Mouse (Mus musculus) left cerebral cortex, postnatal 36 days (tissue): ENCODE data around the gene Itga9. TPM values are rescaled to one million over a fixed set of nuclear protein-coding genes. Genes with fewer than 3 reads are reported as not detected.

ENCODE experiments used
- DNase-seq, 2 experiments: peaks; one replicate each; pipeline ENCODE4 v3.0.0; 2021 to 2022; ENCODE audit warnings: low spot score in 2 of 2, mixed read lengths in 1 of 2
- intact Hi-C: fragments of 180-260 bp; cut with DNase I; formaldehyde crosslinking; loops from one replicate; pipeline ENCODE4 v1.15.1; 2025
- total RNA-seq, 2 experiments: library from RNA; stranded (reverse); gene quantifications; 2 replicates each; pipeline ENCODE4 v1.2.3; 2021

The Itga9 gene
- total RNA-seq, 2 experiments from 2014 or later, result 5.5 to 9.3 TPM

DNA sequence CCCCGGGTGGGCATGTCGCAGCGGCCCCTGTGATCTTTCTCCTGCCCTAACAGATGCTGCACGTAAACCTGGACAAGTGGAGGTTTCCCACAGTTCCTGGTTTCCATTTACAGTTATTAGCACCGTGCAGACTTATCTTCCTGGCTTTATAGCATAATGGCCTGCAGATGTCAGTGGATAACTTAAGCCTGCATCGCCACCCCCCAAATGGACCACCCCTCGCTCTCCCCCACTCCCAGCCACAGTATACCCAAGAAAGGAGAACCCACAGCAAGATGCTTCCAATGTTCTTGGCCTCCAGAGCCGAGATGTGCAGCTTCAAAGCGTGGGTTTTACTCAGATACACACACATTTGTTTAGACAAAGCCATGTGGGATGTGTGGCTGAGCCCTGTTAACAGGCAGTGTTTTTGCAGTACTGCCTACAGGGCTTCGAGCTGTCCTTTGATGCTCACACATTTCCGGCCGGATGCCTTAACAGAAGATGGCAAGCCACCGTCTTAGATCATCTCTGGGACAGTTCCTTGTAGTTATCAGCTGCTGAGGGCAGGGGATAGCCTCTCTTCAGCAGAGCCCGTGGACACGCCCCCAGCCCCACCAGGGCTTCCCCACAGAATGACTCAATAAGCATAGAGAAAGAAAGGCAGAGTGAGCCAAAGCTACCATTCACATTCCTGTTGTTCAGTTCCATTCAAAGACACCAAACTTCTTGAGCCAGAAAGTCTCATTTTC, 71.7 kb downstream of the Itga9 start:
- no peak for DNase-seq
- intact Hi-C loops, result loop anchor here (5.0 kb wide), 1 partner anchor 66 kb away; no protein-coding TSS in a partner anchor

DNA sequence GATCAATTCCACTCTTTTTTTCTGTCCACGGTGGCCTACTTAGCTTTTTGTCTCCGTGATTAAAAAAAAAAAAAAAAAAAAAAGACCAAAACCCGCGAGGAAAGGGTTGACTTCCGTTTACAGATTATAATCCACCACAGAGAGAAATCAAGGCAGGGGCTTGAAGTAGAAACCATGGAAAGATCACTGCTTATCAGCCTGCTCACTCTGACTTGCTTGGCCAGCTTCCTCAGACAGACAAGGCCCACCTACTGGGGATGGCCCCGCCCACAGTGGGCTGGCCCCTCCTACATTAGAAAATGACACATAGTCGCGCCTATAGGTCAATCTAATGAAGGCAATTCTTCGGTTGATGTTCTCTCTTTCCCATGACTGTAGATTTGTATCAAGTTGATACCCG, 72.3 kb downstream of the Itga9 start:
- intact Hi-C loops, result loop anchor here (5.0 kb wide), 1 partner anchor 66 kb away; no protein-coding TSS in a partner anchor
- DNase-seq, result no peak

DNA sequence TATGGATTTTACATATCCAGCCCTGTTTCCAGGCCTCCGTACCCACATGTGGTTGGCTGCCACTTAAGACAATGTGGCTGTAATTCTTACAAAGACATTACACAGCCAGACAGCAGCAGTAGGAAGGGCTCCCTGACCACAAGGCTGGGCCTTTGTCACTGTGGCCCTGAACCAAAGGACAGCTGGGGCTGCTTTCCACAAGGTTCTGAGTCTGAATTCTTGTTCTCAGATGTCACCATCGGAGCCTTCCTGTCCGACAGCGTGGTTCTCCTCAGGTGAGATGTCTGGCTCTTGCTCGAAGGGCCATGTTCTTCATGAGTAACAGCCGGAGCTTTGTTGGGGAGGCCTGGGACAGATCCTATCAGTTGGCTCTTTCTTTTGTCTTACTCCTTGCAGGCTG, 75.0 kb downstream of the Itga9 start:
- intact Hi-C loops, result no loop called here
- DNase-seq, result no peak

DNA sequence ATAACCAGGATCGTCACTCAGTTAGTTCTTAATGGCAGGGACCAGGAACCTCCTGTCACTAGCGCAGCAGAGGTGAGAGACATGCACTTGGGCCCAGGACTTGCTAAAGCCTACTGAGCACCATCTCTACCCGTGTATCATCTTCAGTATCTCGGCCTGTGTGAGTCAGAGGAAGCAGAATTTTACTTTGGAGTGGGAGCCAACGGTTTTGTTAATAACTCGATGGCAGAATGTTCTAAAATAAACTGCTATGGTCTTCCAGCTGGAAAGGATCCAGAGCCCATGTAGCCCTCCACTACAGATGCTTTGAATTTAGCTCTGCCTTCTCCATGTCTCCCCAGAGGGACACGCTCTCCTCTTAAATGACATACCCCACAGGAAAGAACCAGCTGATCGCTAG, 75.7 kb downstream of the Itga9 start:
- no peak for DNase-seq

DNA sequence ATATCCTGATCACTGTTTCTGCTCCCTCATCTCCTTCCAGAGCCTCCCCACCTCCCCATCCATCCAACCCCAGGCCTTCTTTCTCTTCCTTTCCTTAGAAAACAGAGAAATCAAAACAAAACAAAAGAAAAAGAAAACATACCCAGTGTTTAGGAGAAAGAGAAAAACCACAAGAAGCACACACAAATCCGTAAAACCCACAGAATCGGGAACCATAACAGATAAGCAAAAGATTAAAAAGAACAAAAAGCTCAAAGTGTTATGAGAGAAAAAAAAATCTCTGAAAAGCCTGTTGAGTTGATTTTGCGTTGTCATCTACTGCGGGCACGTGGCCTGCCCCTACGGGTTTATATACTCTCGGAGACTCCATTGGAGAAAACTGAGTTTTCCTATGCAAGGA, 77.0 kb downstream of the Itga9 start:
- intact Hi-C loops, result no loop called here
- no peak for DNase-seq

More for the DNA sequence above, 75.7 kb downstream of the Itga9 start:
- intact Hi-C loops, result no loop called here

DNA sequence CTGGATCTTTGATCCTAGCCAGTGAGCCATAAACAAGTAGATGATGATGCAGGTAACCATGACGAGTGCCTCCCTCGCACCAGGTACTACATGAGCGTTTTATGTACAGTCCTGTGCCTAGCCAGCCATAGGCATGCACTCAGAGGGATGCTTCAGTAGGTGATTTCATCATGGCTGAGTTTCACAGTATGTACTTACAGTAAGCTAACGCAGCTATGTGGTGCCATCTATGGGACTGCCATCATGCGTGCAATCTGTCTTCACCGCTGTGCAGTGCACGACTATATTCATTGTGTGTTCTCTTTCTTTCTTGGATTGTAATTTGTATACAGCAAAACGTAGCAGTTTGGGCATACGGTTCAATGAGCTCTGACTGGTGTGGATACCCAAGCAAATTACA, 77.9 kb downstream of the Itga9 start:
- no peak for DNase-seq
- intact Hi-C loops, result no loop called here

DNA sequence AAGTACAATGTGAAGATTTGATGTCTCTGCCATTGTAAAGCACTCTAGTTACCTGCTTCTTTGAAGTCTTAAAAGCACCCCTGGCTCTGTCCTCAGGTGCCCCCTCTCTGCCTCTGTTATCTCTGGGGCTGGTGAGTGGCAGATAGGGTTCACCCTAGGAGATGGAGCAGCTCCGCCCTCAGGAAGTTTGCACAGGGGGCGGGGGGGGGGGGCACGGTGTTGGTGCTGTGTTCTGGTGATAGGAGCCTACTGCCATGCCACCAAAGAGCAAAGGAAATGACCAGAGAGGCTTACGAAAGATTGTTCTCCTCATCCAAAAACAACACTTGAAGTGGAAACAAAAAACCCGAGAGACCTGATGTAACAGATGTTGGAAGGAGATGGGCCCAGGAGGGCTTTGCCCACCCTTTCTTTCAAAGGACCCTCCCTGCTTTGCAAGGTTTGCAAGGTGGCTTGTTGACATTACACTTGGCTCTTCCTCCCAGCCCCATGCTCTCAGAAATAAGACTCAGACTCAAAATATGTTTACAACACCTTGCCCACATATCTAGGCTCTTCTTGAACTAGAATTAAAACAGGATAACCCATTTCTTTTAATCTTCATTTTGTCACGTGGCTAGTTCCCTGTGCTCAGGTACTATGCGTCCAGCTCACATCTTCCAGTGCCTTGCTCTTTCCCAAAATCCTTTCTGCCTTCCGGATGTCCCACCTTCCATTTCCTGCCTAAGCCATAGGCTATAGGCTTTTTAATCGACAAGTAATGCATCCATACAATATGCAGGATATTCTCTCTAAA, 79.9 kb downstream of the Itga9 start:
- intact Hi-C loops, result no loop called here

GRCm38 (mm10) chr9:118688248-118688647, 81.8 kb downstream of the Itga9 start:
- DNase-seq, result no peak
- intact Hi-C loops, result no loop called here

More for the DNA sequence above, 79.9 kb downstream of the Itga9 start:
- no peak for DNase-seq

GRCm38 (mm10) chr9:118688921-118689451, 82.5 kb downstream of the Itga9 start:
- no peak for DNase-seq
- intact Hi-C loops, result no loop called here

GRCm38 (mm10) chr9:118693256-118693655, 86.8 kb downstream of the Itga9 start:
- peak; percentile 53 to 63 for DNase-seq
- intact Hi-C loops, result no loop called here

DNA sequence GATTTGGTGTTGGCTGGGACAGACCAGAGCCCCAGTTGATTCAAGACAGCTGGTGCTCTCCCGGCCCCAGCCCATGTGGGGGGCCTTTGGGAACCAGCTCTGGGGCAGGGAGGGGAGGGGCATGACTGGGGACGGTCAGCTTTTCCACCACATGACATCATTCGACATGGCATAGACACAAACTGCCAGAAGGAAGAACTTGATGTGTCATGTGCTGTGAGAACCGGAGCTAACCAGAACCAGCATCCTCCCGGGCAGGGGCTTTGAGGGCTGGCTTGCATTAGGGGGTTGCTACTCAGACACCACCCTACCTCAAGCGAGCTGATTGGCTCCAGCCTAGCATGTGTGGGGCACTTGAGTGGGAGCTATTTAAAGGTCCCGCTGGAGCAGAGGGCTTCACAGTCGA, 87.9 kb downstream of the Itga9 start:
- no peak for DNase-seq
- intact Hi-C loops, result no loop called here

- intact Hi-C loops, result no loop called here
- DNase-seq, result no peak
Observed at GRCm38 (mm10) chr9:118698191-118698590, 91.7 kb downstream of the Itga9 start.

GRCm38 (mm10) chr9:118699716-118700115, 93.2 kb downstream of the Itga9 start:
- intact Hi-C loops, result no loop called here
- DNase-seq, result no peak

DNA sequence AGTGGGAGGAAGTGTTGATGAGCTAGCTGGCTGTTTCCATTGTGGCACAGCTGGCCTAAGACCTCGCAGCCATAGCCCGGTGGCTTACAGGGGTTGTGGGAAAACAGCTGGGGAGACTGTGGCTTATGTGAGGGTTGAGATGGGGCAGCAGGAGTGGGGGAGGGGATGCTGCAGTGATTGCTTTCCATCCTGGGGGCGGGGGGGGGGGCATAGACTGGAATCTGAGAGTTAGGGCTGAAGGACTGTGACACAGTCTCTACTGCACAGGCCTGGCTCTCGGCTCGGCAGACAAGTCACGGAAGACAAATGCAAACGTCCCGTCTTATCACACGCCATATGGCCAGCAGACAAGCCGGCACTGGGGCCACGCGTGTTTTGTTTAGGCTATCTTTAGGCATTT, 94.4 kb downstream of the Itga9 start:
- no peak for DNase-seq
- intact Hi-C loops, result no loop called here

- no peak for DNase-seq
- intact Hi-C loops, result no loop called here
Observed at GRCm38 (mm10) chr9:118701791-118702190, 95.3 kb downstream of the Itga9 start.

DNA sequence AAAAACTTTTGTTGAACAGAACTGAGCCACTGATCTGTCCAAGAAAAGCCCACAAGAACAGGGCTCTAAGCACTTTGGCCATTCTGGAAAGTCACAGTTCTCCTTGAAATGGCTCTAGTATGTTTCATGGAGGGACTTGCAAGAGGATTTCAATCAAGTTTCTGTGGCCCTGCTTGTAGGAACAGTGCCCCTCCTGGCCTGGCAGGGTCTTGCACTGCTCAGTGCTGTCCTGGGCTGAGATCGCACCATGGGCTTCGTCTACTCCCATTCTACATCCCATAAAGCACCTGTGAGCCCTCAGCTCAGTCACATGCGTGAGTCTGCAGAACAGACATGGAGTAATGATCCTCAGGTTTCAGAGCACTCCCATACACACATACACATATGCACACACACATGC, 96.7 kb downstream of the Itga9 start:
- no peak for DNase-seq
- intact Hi-C loops, result no loop called here

DNA sequence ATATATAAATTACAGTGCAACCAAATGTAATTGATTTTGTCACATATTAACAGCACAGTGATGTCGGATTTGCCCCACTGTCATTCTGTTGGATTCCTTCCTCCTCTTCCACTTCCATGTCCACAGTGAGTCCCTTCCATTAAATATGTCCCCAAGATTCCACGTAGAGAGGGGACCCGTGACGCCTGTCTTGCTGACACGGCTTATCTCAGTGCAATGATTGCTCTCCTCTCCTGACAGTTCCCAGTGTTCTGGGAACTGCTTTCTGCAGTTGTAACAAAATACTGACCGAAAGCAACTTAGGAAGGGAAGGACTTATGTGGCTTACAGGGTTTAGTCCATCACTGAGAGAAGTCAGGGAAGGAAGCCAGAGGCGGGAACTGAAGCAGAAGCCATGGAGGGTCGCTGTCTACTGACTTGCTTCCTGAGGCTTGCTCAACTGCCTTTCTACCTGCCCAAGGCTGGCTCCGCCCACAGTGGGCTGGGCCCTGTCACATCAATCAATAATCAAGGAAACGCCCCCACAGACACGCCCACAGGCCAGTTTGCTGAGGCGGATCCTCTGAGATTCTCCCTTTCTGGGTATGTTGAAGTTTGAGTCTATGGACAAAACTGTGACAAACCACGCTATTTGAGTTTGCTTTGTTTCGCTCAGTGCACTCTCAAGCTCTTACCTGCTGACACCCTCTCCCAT, 99.0 kb downstream of the Itga9 start:
- intact Hi-C loops, result no loop called here
- no peak for DNase-seq

- DNase-seq, result no peak
- intact Hi-C loops, result no loop called here
Observed at GRCm38 (mm10) chr9:118706176-118706975, 99.9 kb downstream of the Itga9 start.

- intact Hi-C loops, result no loop called here
- DNase-seq, result no peak
Observed at GRCm38 (mm10) chr9:118710625-118711024, 104.1 kb downstream of the Itga9 start.
